Mouse (Mus musculus) layer of hippocampus, postnatal 14 days (tissue): ENCODE measurements at regions not wholly inside any gene's neighbourhood (a gene's known extent, or its start where the extent isn't known, plus 50 kb on each side); places are given as distances from the start of the nearest gene placed in this dataset.
"Not testable (repeated sequence)": the region's sequence is repeated elsewhere in the genome, so short reads cannot be mapped to it uniquely, and the experiment has no call there.

ENCODE experiments used
- DNase-seq, 2 experiments: peaks; one replicate each; pipeline ENCODE4 v3.0.0; 2021 to 2022; ENCODE audit warnings: low spot score in 2 of 2, mixed read lengths in 1 of 2

DNA sequence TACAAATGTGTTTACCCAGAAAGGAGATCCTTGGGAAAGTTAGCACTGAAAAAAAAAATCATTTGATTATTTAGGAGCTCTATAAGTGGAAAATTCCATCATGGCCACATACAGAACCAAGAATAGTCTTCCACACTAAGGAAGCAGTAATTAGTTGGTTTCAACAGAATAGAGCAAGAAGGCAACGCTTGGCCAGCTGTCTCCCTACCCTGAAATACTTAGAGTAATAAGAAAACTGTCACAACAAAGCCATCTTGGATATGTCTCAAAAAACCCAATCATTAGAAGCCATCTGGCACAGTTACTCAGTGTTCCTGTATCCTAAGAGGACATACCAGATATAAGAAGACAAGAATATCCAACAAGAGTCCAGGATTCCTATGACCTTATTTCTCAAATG, 888.5 kb downstream of the Dpp10 start:
- DNase-seq, result peak in 1 of 2 experiments; percentile 3

DNA sequence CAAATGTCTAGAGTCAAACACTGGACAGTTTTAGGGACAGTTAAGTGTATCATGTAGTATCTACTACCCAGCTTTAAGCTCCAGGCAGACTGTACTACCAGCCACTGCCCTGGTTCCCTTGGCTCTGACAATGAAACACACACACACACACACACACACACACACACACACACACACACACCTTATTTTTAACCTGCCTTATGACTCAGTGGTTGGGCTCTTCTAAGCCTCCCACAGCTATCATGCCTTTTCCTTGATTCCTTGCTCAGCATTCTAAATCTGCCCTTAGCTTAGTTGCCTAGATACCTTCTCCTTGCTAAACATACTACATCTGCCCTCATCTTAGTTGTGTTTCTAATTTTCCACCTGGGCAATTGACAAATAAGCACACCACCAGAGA, 890.8 kb downstream of the Dpp10 start:
- no peak for DNase-seq

DNA sequence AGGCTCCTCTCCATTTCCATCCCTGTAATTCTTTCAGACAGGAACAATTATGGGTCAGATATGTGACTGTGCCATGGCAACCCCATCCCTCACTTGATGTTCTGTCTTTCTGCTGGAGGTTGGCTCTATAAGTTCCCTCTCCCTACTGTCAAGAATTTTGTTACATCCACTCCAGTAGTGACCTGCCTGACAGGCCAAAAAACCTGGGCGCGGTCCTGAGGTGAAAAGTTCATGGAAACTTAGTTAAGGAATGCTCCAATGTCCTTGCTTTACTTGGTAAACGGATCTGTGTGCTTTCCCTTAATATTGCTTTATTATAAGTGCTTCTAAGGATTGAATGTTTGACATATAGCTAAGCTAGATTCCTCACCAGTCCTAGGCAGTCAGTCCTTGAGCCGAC, 911.5 kb downstream of the Dpp10 start:
- DNase-seq, result not testable (repeated sequence)
